Mouse (Mus musculus) left cerebral cortex, postnatal 4 days (tissue): ENCODE results near the gene Stip1. TPM values are rescaled to one million over a fixed set of nuclear protein-coding genes. Genes with fewer than 3 reads are reported as not detected.

Experiments
- total RNA-seq, 2 experiments: library from RNA; stranded (reverse); gene quantifications; 2 replicates each; pipeline ENCODE4 v1.2.3; 2021

The Stip1 gene
- total RNA-seq, 2 experiments from 2014 or later = 127 to 130 TPM

Other genes with a start within 250 kb of the Stip1 start
- 10 to 100 TPM; 22.5 to 23.5 TPM for gene Rps6ka4, start 199.3 kb downstream of the Stip1 start, total RNA-seq
- gene Ccdc88b, start 181.8 kb downstream of the Stip1 start, total RNA-seq = under 1 TPM; 0.82 to 0.91 TPM
- 10 to 100 TPM; 42.5 to 43.0 TPM for gene Trmt112, start 130.3 kb downstream of the Stip1 start, total RNA-seq
- 100 to 1,000 TPM; 203 to 204 TPM for gene Prdx5, start 129.9 kb downstream of the Stip1 start, total RNA-seq
- 10 to 100 TPM; 30.4 to 32.7 TPM for gene Esrra, start 118.2 kb downstream of the Stip1 start, total RNA-seq
- 10 to 100 TPM in 1 of 2 experiments, 1 to 10 TPM in 1; 6.2 to 11.1 TPM for gene Catsperz, start 114.6 kb downstream of the Stip1 start, total RNA-seq
- 10 to 100 TPM; 13.8 to 15.5 TPM for gene Kcnk4, start 105.5 kb downstream of the Stip1 start, total RNA-seq
- 10 to 100 TPM; 46.2 to 47.1 TPM for gene Bad, start 98.1 kb downstream of the Stip1 start, total RNA-seq
- gene Gpr137, start 97.5 kb downstream of the Stip1 start, total RNA-seq = 10 to 100 TPM; 56.8 to 63.6 TPM
- 100 to 1,000 TPM; 335 to 369 TPM for gene Ppp1r14b, start 65.0 kb downstream of the Stip1 start, total RNA-seq
- 10 to 100 TPM; 13.7 to 15.1 TPM for gene Plcb3, start 63.5 kb downstream of the Stip1 start, total RNA-seq
- 10 to 100 TPM; 43.7 to 44.4 TPM for gene Fkbp2, start 59.5 kb downstream of the Stip1 start, total RNA-seq
- 10 to 100 TPM; 74.4 to 80.7 TPM for gene Vegfb, start 52.3 kb downstream of the Stip1 start, total RNA-seq
- gene Dnajc4, start 47.4 kb downstream of the Stip1 start, total RNA-seq = 10 to 100 TPM; 14.0 to 17.7 TPM
- gene Nudt22, start 43.9 kb downstream of the Stip1 start, total RNA-seq = 10 to 100 TPM in 1 of 2 experiments, 1 to 10 TPM in 1; 8.9 to 11.5 TPM
- 10 to 100 TPM; 17.6 to 21.4 TPM for gene Trpt1, start 43.8 kb downstream of the Stip1 start, total RNA-seq
- gene Fermt3, start 20.5 kb downstream of the Stip1 start, total RNA-seq = 1 to 10 TPM; 3.2 to 3.4 TPM
- 1 to 10 TPM; 5.5 to 6.3 TPM for gene Macrod1, start 16.8 kb upstream of the Stip1 start, total RNA-seq
- gene Flrt1, start 65.8 kb upstream of the Stip1 start, total RNA-seq = 10 to 100 TPM; 22.4 to 23.5 TPM
- gene Otub1, start 166.3 kb upstream of the Stip1 start, total RNA-seq = 100 to 1,000 TPM; 181 TPM
- gene Cox8a, start 177.6 kb upstream of the Stip1 start, total RNA-seq = 100 to 1,000 TPM; 469 to 499 TPM
- 10 to 100 TPM; 45.6 to 49.9 TPM for gene Naa40, start 201.2 kb upstream of the Stip1 start, total RNA-seq
- 10 to 100 TPM; 29.7 to 30.4 TPM for gene Rcor2, start 227.4 kb upstream of the Stip1 start, total RNA-seq